Mouse (Mus musculus): Measurements from ENCODE around the gene Ss18l1. TPM values are rescaled to one million over a fixed set of nuclear protein-coding genes. Genes with fewer than 3 reads are reported as not detected.

The Ss18l1 gene
- total and polyA plus RNA-seq, 3 experiments: 2.0 to 3.0 (median 2.1) TPM

DNA sequence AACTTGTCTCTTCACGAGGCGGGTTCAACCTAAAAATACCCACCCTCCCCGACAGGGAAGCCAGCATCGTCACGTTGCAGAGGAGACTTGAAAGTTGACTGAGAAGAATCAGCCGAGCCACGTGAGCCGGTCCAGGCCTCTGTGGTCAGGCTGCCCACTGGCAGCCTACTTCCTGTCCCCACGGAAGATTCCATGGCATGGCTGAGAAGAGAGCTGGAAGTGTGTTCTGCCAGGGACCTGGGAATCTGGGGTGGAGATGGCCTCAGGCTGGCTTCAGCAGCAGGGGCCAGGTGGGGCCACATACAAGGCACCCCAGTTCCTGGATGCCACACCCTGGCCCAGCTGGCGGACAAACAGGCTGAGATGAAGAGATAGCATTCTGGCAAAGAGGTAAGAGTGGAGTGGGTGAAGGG is 73.8 kb downstream of the Ss18l1 start:
- in situ Hi-C loops (cut with MboI; ENCODE audit: low pct_ligation_motif_present, low pct_unique_long_range_greater_than_20kb, low sequenced_read_pairs): no loop called here
- no peaks in the 10 kb centered on the region; the same call in 1 of the 2 replicates for H3K79me2 ChIP-seq (replicated peaks; ENCODE audit: control insufficient read depth, extremely low read depth, insufficient read depth, poor library complexity, severe bottlenecking)
- H3K36me3 ChIP-seq (replicated peaks in 1 of 2; ENCODE audit: control insufficient read depth in 1 of 2, insufficient read depth in 1 of 2, low read length in 1 of 2): no peaks in the 10 kb centered on the region

DNA sequence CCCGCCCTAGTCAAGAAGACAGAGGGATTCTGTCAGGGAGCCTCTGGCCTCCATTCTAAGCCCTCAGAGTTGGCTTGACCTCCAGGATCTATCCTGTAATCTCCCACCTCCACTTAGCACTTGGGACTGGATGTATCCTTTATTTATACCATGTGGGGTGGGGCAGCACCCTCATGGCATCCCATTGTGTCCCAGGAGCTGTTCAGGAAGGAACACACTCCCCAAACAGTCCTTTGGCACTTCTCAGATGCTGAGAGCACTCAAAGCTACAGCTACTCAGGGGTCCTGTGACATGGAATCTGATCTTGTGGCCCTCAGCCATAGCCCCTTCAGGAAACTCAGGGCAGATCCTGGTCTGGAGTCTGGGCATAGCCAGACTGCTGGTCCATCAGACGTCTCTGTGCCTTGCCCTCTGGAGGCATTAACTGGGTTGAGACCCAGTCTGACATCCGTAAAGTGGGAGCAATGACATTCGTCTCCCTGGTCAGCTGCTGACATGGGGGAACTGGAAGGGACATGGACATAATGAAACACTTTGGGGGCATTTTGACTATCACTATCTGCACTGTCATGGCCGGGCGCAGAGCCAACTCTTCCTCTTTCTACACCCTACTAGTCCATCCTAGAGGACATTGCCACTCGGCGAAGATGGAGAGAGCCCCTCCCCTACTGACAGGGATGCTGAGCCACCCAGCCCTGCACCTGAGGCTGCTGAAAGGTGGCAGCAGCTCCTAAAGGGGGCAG is 74.6 kb downstream of the Ss18l1 start:
- TF ChIP-seq BHLHE40 (IDR thresholded peaks at IDR 0.05; ENCODE audit: low read depth, low read length): no peak
- no peak for TF ChIP-seq MAFK (IDR thresholded peaks at IDR 0.05; ENCODE audit: insufficient replicate concordance, low read length)
- no peak for TF ChIP-seq ELF1 (IDR thresholded peaks at IDR 0.05; ENCODE audit: low read depth, low read length)
- Histone ChIP-seq H3K4me3 (replicated peaks in 1 of 3; ENCODE audit: low read depth in 2 of 3, low read length in 2 of 3, poor library complexity in 1 of 3) (no peak overlapping the region), H3K4me2 (ENCODE audit: insufficient read depth, low read depth, poor library complexity, severe bottlenecking) (no peak overlapping the region), H3K79me2 (replicated peaks; ENCODE audit: control insufficient read depth, extremely low read depth, insufficient read depth, poor library complexity, severe bottlenecking) (no peaks in the 10 kb centered on the region; the same call in 1 of the 2 replicates), H3K27me3 (replicated peaks) (peaks cover 62% of the 10 kb centered on the region), H3K4me1 (ENCODE audit: control insufficient read depth in 1 of 2, insufficient read depth in 2 of 2) (peaks cover 14 to 28% of the 10 kb centered on the region in 2 experiments), H3K9ac (ENCODE audit: insufficient read depth, low read depth) (no peak overlapping the region), H3K9me3 (replicated peaks; ENCODE audit: low read length) (no peaks in the 10 kb centered on the region), H3K36me3 (replicated peaks in 1 of 2; ENCODE audit: control insufficient read depth in 1 of 2, insufficient read depth in 1 of 2, low read length in 1 of 2) (peaks cover 0 to 3% of the 10 kb centered on the region in 2 experiments), H3K27ac (ENCODE audit: insufficient read depth, low read depth) (no peak overlapping the region)
- no peak for DNase-seq (ENCODE audit: extremely low read depth)
- in situ Hi-C loops (cut with MboI; ENCODE audit: low pct_ligation_motif_present, low pct_unique_long_range_greater_than_20kb, low sequenced_read_pairs) (no loop called here), dilution Hi-C loops (cut with MboI; ENCODE audit: extremely low pct_ligation_motif_present, extremely low pct_unique_long_range_greater_than_20kb, low sequenced_read_pairs) (no loop called here)

More for the DNA sequence above, 73.8 kb downstream of the Ss18l1 start:
- Histone ChIP-seq H3K4me3 (replicated peaks in 1 of 3; ENCODE audit: low read depth in 2 of 3, low read length in 2 of 3, poor library complexity in 1 of 3) (no peak overlapping the region), H3K9ac (ENCODE audit: insufficient read depth, low read depth) (no peak overlapping the region), H3K4me2 (ENCODE audit: insufficient read depth, low read depth, poor library complexity, severe bottlenecking) (no peak overlapping the region), H3K4me1 (ENCODE audit: control insufficient read depth in 1 of 2, insufficient read depth in 2 of 2) (peaks cover 17 to 32% of the 10 kb centered on the region in 2 experiments), H3K27me3 (replicated peaks) (peaks cover 70% of the 10 kb centered on the region), H3K27ac (ENCODE audit: insufficient read depth, low read depth) (no peak overlapping the region), H3K9me3 (replicated peaks; ENCODE audit: low read length) (no peaks in the 10 kb centered on the region)
- TF ChIP-seq BHLHE40 (IDR thresholded peaks at IDR 0.05; ENCODE audit: low read depth, low read length) (peak; percentile 47), ETS1 (conservative IDR thresholded peaks at IDR 0.05; ENCODE audit: low read depth, low read length) (no peak)
- dilution Hi-C loops (cut with MboI; ENCODE audit: extremely low pct_ligation_motif_present, extremely low pct_unique_long_range_greater_than_20kb, low sequenced_read_pairs): no loop called here
- DNase-seq (ENCODE audit: extremely low read depth): no peak

DNA sequence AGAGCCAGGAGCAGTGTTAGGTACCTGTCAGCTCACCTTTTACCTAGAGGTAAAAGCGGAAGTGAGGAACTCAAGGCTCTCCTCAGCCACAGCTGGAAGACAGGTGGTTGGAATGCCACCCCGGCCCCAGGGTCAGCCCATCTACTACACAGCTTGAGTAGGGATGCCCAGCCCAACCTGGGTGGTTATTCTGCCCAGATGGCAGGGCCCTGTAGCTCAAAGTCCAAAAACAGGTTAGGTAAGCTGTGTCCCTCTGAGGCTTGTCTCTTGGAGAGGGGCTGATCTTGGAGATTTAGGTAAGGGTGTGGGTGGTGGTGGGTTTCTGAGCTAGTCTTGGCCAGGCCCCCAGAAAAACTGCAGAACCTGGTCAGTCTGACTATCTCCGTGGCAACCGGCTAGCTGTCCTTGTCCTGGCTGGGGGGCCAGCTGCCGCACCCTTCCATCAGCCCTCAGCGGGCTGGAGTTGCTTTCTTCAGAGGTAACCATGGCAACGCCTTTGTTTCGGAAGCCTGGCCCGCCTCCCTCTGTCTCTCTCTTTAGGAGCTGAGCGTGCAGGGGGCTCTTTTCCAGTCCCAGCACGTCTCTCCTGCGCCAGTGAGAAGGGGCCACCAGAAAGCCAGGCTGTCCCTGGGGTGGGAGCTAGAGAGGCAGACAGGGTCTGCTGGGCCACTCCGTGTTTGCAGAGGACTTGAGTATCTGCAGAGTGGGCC is 75.3 kb downstream of the Ss18l1 start:
- H3K36me3 ChIP-seq (replicated peaks in 1 of 2; ENCODE audit: control insufficient read depth in 1 of 2, insufficient read depth in 1 of 2, low read length in 1 of 2): peaks cover 0 to 3% of the 10 kb centered on the region in 2 experiments
- H3K79me2 ChIP-seq (replicated peaks; ENCODE audit: control insufficient read depth, extremely low read depth, insufficient read depth, poor library complexity, severe bottlenecking): no peaks in the 10 kb centered on the region; the same call in 1 of the 2 replicates
- H3K9me3 ChIP-seq (replicated peaks; ENCODE audit: low read length): no peaks in the 10 kb centered on the region
- DNase-seq (ENCODE audit: extremely low read depth): no peak
- H3K9ac ChIP-seq (ENCODE audit: insufficient read depth, low read depth): no peak overlapping the region
- H3K4me3 ChIP-seq (replicated peaks in 1 of 3; ENCODE audit: low read depth in 2 of 3, low read length in 2 of 3, poor library complexity in 1 of 3): no peak overlapping the region
- peaks cover 14 to 28% of the 10 kb centered on the region in 2 experiments for H3K4me1 ChIP-seq (ENCODE audit: control insufficient read depth in 1 of 2, insufficient read depth in 2 of 2)
- in situ Hi-C loops (cut with MboI; ENCODE audit: low pct_ligation_motif_present, low pct_unique_long_range_greater_than_20kb, low sequenced_read_pairs) (no loop called here), dilution Hi-C loops (cut with MboI; ENCODE audit: extremely low pct_ligation_motif_present, extremely low pct_unique_long_range_greater_than_20kb, low sequenced_read_pairs) (no loop called here)
- peaks cover 55% of the 10 kb centered on the region for H3K27me3 ChIP-seq (replicated peaks)
- H3K27ac ChIP-seq (ENCODE audit: insufficient read depth, low read depth): no peak overlapping the region
- TF ChIP-seq RAD21 (IDR thresholded peaks at IDR 0.05; ENCODE audit: low read depth, low read length) (no peak), USF1 (IDR thresholded peaks at IDR 0.05; ENCODE audit: low read depth, low read length) (no peak), GABPA (IDR thresholded peaks at IDR 0.05; ENCODE audit: insufficient replicate concordance, low read depth, low read length) (no peak), ZMIZ1 (IDR thresholded peaks at IDR 0.05; ENCODE audit: low read depth, low read length) (no peak), MAZ (IDR thresholded peaks at IDR 0.05; ENCODE audit: low read depth, low read length) (no peak), IRF4 (IDR thresholded peaks at IDR 0.05; ENCODE audit: low read depth, low read length) (no peak)
- H3K4me2 ChIP-seq (ENCODE audit: insufficient read depth, low read depth, poor library complexity, severe bottlenecking): no peak overlapping the region
